Mouse (Mus musculus): ENCODE results near the gene Olfr288. TPM values are rescaled to one million over a fixed set of nuclear protein-coding genes. Genes with fewer than 3 reads are reported as not detected.

The Olfr288 gene
- polyA plus RNA-seq, 1 experiment: not detected

GRCm38 (mm10) chr15:98155944-98156343, 39.4 kb downstream of the Olfr288 start:
- Histone ChIP-seq H3K27me3 (ENCODE audit: control insufficient read depth, insufficient read depth, low read length) (no peaks in the 10 kb centered on the region), H3K4me1 (ENCODE audit: control insufficient read depth, insufficient read depth, insufficient read length) (no peaks in the 10 kb centered on the region), H3K36me3 (ENCODE audit: control insufficient read depth, insufficient read depth, low read length) (no peaks in the 10 kb centered on the region), H3K27ac (ENCODE audit: insufficient read depth, low read length) (no peak overlapping the region), H3K4me3 (ENCODE audit: extremely low read depth, insufficient read depth, insufficient read length) (no peak overlapping the region)
- DNase-seq (ENCODE audit: low read depth in 1 of 2, low spot score in 2 of 2): no peak
- 76% methylated on average over 4 of the region's 4 CpGs for WGBS
- TF ChIP-seq POLR2A (IDR thresholded peaks at IDR 0.05; ENCODE audit: low read depth, low read length) (no peak), CTCF (IDR thresholded peaks at IDR 0.05; ENCODE audit: extremely low read depth, insufficient read depth, insufficient read length, insufficient replicate concordance) (no peak)

GRCm38 (mm10) chr15:98155272-98155671, 40.1 kb downstream of the Olfr288 start:
- no peaks in the 10 kb centered on the region for H3K4me1 ChIP-seq (ENCODE audit: control insufficient read depth, insufficient read depth, insufficient read length)

GRCm38 (mm10) chr15:98154631-98155030, 40.7 kb downstream of the Olfr288 start:
- Histone ChIP-seq H3K27me3 (ENCODE audit: control insufficient read depth, insufficient read depth, low read length) (no peaks in the 10 kb centered on the region), H3K4me3 (ENCODE audit: extremely low read depth, insufficient read depth, insufficient read length) (no peak overlapping the region), H3K36me3 (ENCODE audit: control insufficient read depth, insufficient read depth, low read length) (no peaks in the 10 kb centered on the region), H3K27ac (ENCODE audit: insufficient read depth, low read length) (no peak overlapping the region), H3K4me1 (ENCODE audit: control insufficient read depth, insufficient read depth, insufficient read length) (no peaks in the 10 kb centered on the region)
- TF ChIP-seq CTCF (IDR thresholded peaks at IDR 0.05; ENCODE audit: extremely low read depth, insufficient read depth, insufficient read length, insufficient replicate concordance) (no peak), POLR2A (IDR thresholded peaks at IDR 0.05; ENCODE audit: low read depth, low read length) (no peak)
- DNase-seq (ENCODE audit: low read depth in 1 of 2, low spot score in 2 of 2): no peak
- WGBS: 84% methylated on average over 3 of the region's 3 CpGs

More at GRCm38 (mm10) chr15:98155272-98155671, 40.1 kb downstream of the Olfr288 start:
- no peak for DNase-seq (ENCODE audit: low read depth in 1 of 2, low spot score in 2 of 2)
- 91% methylated on average over 5 of the region's 5 CpGs for WGBS
- Histone ChIP-seq H3K36me3 (ENCODE audit: control insufficient read depth, insufficient read depth, low read length) (no peaks in the 10 kb centered on the region), H3K27ac (ENCODE audit: insufficient read depth, low read length) (no peak overlapping the region), H3K4me3 (ENCODE audit: extremely low read depth, insufficient read depth, insufficient read length) (no peak overlapping the region), H3K27me3 (ENCODE audit: control insufficient read depth, insufficient read depth, low read length) (no peaks in the 10 kb centered on the region)
- TF ChIP-seq POLR2A (IDR thresholded peaks at IDR 0.05; ENCODE audit: low read depth, low read length) (no peak), CTCF (IDR thresholded peaks at IDR 0.05; ENCODE audit: extremely low read depth, insufficient read depth, insufficient read length, insufficient replicate concordance) (no peak)

- no peaks in the 10 kb centered on the region for H3K36me3 ChIP-seq (ENCODE audit: control insufficient read depth, insufficient read depth, low read length)
- no peak overlapping the region for H3K4me3 ChIP-seq (ENCODE audit: extremely low read depth, insufficient read depth, insufficient read length)
- WGBS: 69% methylated on average over 4 of the region's 4 CpGs
- no peak overlapping the region for H3K27ac ChIP-seq (ENCODE audit: insufficient read depth, low read length)
- no peaks in the 10 kb centered on the region for H3K4me1 ChIP-seq (ENCODE audit: control insufficient read depth, insufficient read depth, insufficient read length)
- TF ChIP-seq CTCF (IDR thresholded peaks at IDR 0.05; ENCODE audit: extremely low read depth, insufficient read depth, insufficient read length, insufficient replicate concordance) (no peak), POLR2A (IDR thresholded peaks at IDR 0.05; ENCODE audit: low read depth, low read length) (no peak)
- no peaks in the 10 kb centered on the region for H3K27me3 ChIP-seq (ENCODE audit: control insufficient read depth, insufficient read depth, low read length)
- DNase-seq (ENCODE audit: low read depth in 1 of 2, low spot score in 2 of 2): no peak
Observed at GRCm38 (mm10) chr15:98154146-98154545, 41.2 kb downstream of the Olfr288 start.

GRCm38 (mm10) chr15:98153625-98154024, 41.7 kb downstream of the Olfr288 start:
- Histone ChIP-seq H3K27ac (ENCODE audit: insufficient read depth, low read length) (no peak overlapping the region), H3K4me1 (ENCODE audit: control insufficient read depth, insufficient read depth, insufficient read length) (no peaks in the 10 kb centered on the region), H3K4me3 (ENCODE audit: extremely low read depth, insufficient read depth, insufficient read length) (no peak overlapping the region), H3K27me3 (ENCODE audit: control insufficient read depth, insufficient read depth, low read length) (no peaks in the 10 kb centered on the region), H3K36me3 (ENCODE audit: control insufficient read depth, insufficient read depth, low read length) (no peaks in the 10 kb centered on the region)
- WGBS: 34% methylated on average over 3 of the region's 3 CpGs
- peak in 1 of 2 experiments; percentile 34 for DNase-seq (ENCODE audit: low read depth in 1 of 2, low spot score in 2 of 2)
- peak; percentile 44; the same call in 1 of the 2 replicates for TF ChIP-seq CTCF (IDR thresholded peaks at IDR 0.05; ENCODE audit: extremely low read depth, insufficient read depth, insufficient read length, insufficient replicate concordance)
- no peak for TF ChIP-seq POLR2A (IDR thresholded peaks at IDR 0.05; ENCODE audit: low read depth, low read length)

GRCm38 (mm10) chr15:98152916-98153315, 42.4 kb downstream of the Olfr288 start:
- H3K4me1 ChIP-seq (ENCODE audit: control insufficient read depth, insufficient read depth, insufficient read length): no peaks in the 10 kb centered on the region
- H3K36me3 ChIP-seq (ENCODE audit: control insufficient read depth, insufficient read depth, low read length): no peaks in the 10 kb centered on the region
- no peak for DNase-seq (ENCODE audit: low read depth in 1 of 2, low spot score in 2 of 2)
- no peak for TF ChIP-seq CTCF (IDR thresholded peaks at IDR 0.05; ENCODE audit: extremely low read depth, insufficient read depth, insufficient read length, insufficient replicate concordance)
- no peak for TF ChIP-seq POLR2A (IDR thresholded peaks at IDR 0.05; ENCODE audit: low read depth, low read length)
- H3K27ac ChIP-seq (ENCODE audit: insufficient read depth, low read length): no peak overlapping the region
- WGBS: 92% methylated on average over 7 of the region's 7 CpGs
- H3K4me3 ChIP-seq (ENCODE audit: extremely low read depth, insufficient read depth, insufficient read length): no peak overlapping the region
- H3K27me3 ChIP-seq (ENCODE audit: control insufficient read depth, insufficient read depth, low read length): no peaks in the 10 kb centered on the region

GRCm38 (mm10) chr15:98149166-98149602, 46.2 kb downstream of the Olfr288 start:
- no peak for DNase-seq (ENCODE audit: low read depth in 1 of 2, low spot score in 2 of 2)
- H3K27ac ChIP-seq (ENCODE audit: insufficient read depth, low read length): no peak overlapping the region
- no peak overlapping the region for H3K4me3 ChIP-seq (ENCODE audit: extremely low read depth, insufficient read depth, insufficient read length)
- peaks cover 6% of the 10 kb centered on the region for H3K4me1 ChIP-seq (ENCODE audit: control insufficient read depth, insufficient read depth, insufficient read length)
- no peaks in the 10 kb centered on the region for H3K27me3 ChIP-seq (ENCODE audit: control insufficient read depth, insufficient read depth, low read length)
- H3K36me3 ChIP-seq (ENCODE audit: control insufficient read depth, insufficient read depth, low read length): no peaks in the 10 kb centered on the region
- WGBS: 80% methylated on average over 10 of the region's 10 CpGs
- TF ChIP-seq POLR2A (IDR thresholded peaks at IDR 0.05; ENCODE audit: low read depth, low read length) (no peak), CTCF (IDR thresholded peaks at IDR 0.05; ENCODE audit: extremely low read depth, insufficient read depth, insufficient read length, insufficient replicate concordance) (no peak)

Measured in spleen, adult 2 months (tissue).